Mouse (Mus musculus): ENCODE measurements around the gene Rfx4.

The Rfx4 gene

GRCm38 (mm10) chr10:84871921-84872320 lies 116.1 kb downstream of the Rfx4 start:
- no peak for DNase-seq

GRCm38 (mm10) chr10:84879823-84880571 lies 124.1 kb downstream of the Rfx4 start:
- no peak for DNase-seq

GRCm38 (mm10) chr10:84882528-84882927 lies 126.7 kb downstream of the Rfx4 start:
- no peak for DNase-seq

- DNase-seq: no peak
Observed at GRCm38 (mm10) chr10:84885341-84885884, 129.6 kb downstream of the Rfx4 start.

GRCm38 (mm10) chr10:84886221-84886627 lies 130.4 kb downstream of the Rfx4 start:
- DNase-seq: no peak

GRCm38 (mm10) chr10:84886785-84887184 lies 130.9 kb downstream of the Rfx4 start:
- no peak for DNase-seq

- no peak for DNase-seq
Observed at GRCm38 (mm10) chr10:84889096-84889846, 133.4 kb downstream of the Rfx4 start.

- DNase-seq: no peak
Observed at GRCm38 (mm10) chr10:84895810-84896358, 140.0 kb downstream of the Rfx4 start.

- peak; percentile 63 for DNase-seq
Observed at GRCm38 (mm10) chr10:84896941-84897930, 141.4 kb downstream of the Rfx4 start.

- no peak for DNase-seq
Observed at GRCm38 (mm10) chr10:84898144-84898979, 142.5 kb downstream of the Rfx4 start.

- no peak for DNase-seq
Observed at GRCm38 (mm10) chr10:84901676-84902075, 145.8 kb downstream of the Rfx4 start.

- no peak for DNase-seq
Observed at GRCm38 (mm10) chr10:84902213-84902612, 146.4 kb downstream of the Rfx4 start.

- DNase-seq: no peak
Observed at GRCm38 (mm10) chr10:84903307-84903706, 147.4 kb downstream of the Rfx4 start.

- peak; percentile 49 for DNase-seq
Observed at GRCm38 (mm10) chr10:84903742-84904141, 147.9 kb downstream of the Rfx4 start.

- DNase-seq: no peak
Observed at GRCm38 (mm10) chr10:84906895-84907294, 151.0 kb downstream of the Rfx4 start.

GRCm38 (mm10) chr10:84908006-84908405 lies 152.1 kb downstream of the Rfx4 start:
- DNase-seq: no peak

- no peak for DNase-seq
Observed at GRCm38 (mm10) chr10:84908471-84908870, 152.6 kb downstream of the Rfx4 start.

- no peak for DNase-seq
Observed at GRCm38 (mm10) chr10:84909021-84909801, 153.3 kb downstream of the Rfx4 start.

- no peak for DNase-seq
Observed at GRCm38 (mm10) chr10:84910194-84910593, 154.3 kb downstream of the Rfx4 start.

- DNase-seq: no peak
Observed at GRCm38 (mm10) chr10:84910758-84911384, 155.0 kb downstream of the Rfx4 start.
